Mouse (Mus musculus): ENCODE data around the gene Qrich2. TPM values are rescaled to one million over a fixed set of nuclear protein-coding genes. Genes with fewer than 3 reads are reported as not detected.
A peak's percentile ranks its signal among the peaks of the same experiment; 100 is the strongest.

Gene Qrich2
- polyA plus RNA-seq, 1 experiment from 2014 or later: 0.08 TPM

- WGBS: 47% methylated on average over 12 of the region's 12 CpGs
- Histone ChIP-seq H3K27me3 (ENCODE audit: control insufficient read depth, insufficient read depth, low read depth, low read length) (no peaks in the 10 kb centered on the region), H3K36me3 (ENCODE audit: control insufficient read depth, insufficient read depth, low read length) (peaks cover 5% of the 10 kb centered on the region), H3K9ac (ENCODE audit: low read depth, low read length) (peak overlapping the region; percentile 94), H3K4me1 (ENCODE audit: control insufficient read depth, insufficient read depth, low read length) (peaks cover 29% of the 10 kb centered on the region), H3K4me2 (ENCODE audit: low read length) (peak overlapping the region; percentile 56), H3K9me3 (replicated peaks; ENCODE audit: control insufficient read depth, low read length, poor library complexity, severe bottlenecking) (no peaks in the 10 kb centered on the region), H3K27ac (ENCODE audit: low read length) (peak overlapping the region; percentile 93), H3K4me3 (ENCODE audit: low read depth, low read length) (peak overlapping the region; percentile 92)
- ATAC-seq: no peak
Observed at GRCm38 (mm10) chr11:116434967-116435752, 30.9 kb downstream of the Qrich2 start.

GRCm38 (mm10) chr11:116434287-116434966 is 31.6 kb downstream of the Qrich2 start:
- Histone ChIP-seq H3K4me1 (ENCODE audit: control insufficient read depth, insufficient read depth, low read length) (peaks cover 29% of the 10 kb centered on the region), H3K4me3 (ENCODE audit: low read depth, low read length) (peak overlapping the region; percentile 92), H3K4me2 (ENCODE audit: low read length) (peak overlapping the region; percentile 56), H3K36me3 (ENCODE audit: control insufficient read depth, insufficient read depth, low read length) (peaks cover 5% of the 10 kb centered on the region), H3K27me3 (ENCODE audit: control insufficient read depth, insufficient read depth, low read depth, low read length) (no peaks in the 10 kb centered on the region), H3K27ac (ENCODE audit: low read length) (peak overlapping the region; percentile 93), H3K9me3 (replicated peaks; ENCODE audit: control insufficient read depth, low read length, poor library complexity, severe bottlenecking) (no peaks in the 10 kb centered on the region), H3K9ac (ENCODE audit: low read depth, low read length) (peak overlapping the region; percentile 94)
- under 1% methylated on average over 42 of the region's 67 CpGs for WGBS
- ATAC-seq: peak; percentile 59

- H3K27ac ChIP-seq (ENCODE audit: low read length): peak within 1 kb of the TSS; percentile 93
- peaks cover 29% of the 10 kb centered on the region for H3K4me1 ChIP-seq (ENCODE audit: control insufficient read depth, insufficient read depth, low read length)
- ATAC-seq: peak; percentile 99
- 2% methylated on average over 62 of the region's 66 CpGs for WGBS
- H3K27me3 ChIP-seq (ENCODE audit: control insufficient read depth, insufficient read depth, low read depth, low read length): no peaks in the 10 kb centered on the region
- H3K4me3 ChIP-seq (ENCODE audit: low read depth, low read length): peak within 1 kb of the TSS; percentile 92
- no peaks in the 10 kb centered on the region for H3K9me3 ChIP-seq (replicated peaks; ENCODE audit: control insufficient read depth, low read length, poor library complexity, severe bottlenecking)
- peak within 1 kb of the TSS; percentile 94 for H3K9ac ChIP-seq (ENCODE audit: low read depth, low read length)
- peak within 1 kb of the TSS; percentile 56 for H3K4me2 ChIP-seq (ENCODE audit: low read length)
- H3K36me3 ChIP-seq (ENCODE audit: control insufficient read depth, insufficient read depth, low read length): peaks cover 5% of the 10 kb centered on the region
Observed at GRCm38 (mm10) chr11:116433356-116434286, 32.4 kb downstream of the Qrich2 start, which contains the start of gene Ubald2. TSS of gene Ubald2 (plus strand) at chr11:116434094.

GRCm38 (mm10) chr11:116432593-116433355 is 33.3 kb downstream of the Qrich2 start:
- Histone ChIP-seq H3K27me3 (ENCODE audit: control insufficient read depth, insufficient read depth, low read depth, low read length) (no peaks in the 10 kb centered on the region), H3K9ac (ENCODE audit: low read depth, low read length) (no peak overlapping the region), H3K27ac (ENCODE audit: low read length) (no peak overlapping the region), H3K36me3 (ENCODE audit: control insufficient read depth, insufficient read depth, low read length) (peaks cover 5% of the 10 kb centered on the region), H3K4me1 (ENCODE audit: control insufficient read depth, insufficient read depth, low read length) (peaks cover 29% of the 10 kb centered on the region), H3K4me2 (ENCODE audit: low read length) (no peak overlapping the region), H3K9me3 (replicated peaks; ENCODE audit: control insufficient read depth, low read length, poor library complexity, severe bottlenecking) (no peaks in the 10 kb centered on the region), H3K4me3 (ENCODE audit: low read depth, low read length) (no peak overlapping the region)
- no peak for ATAC-seq
- WGBS: 62% methylated on average over 8 of the region's 8 CpGs

GRCm38 (mm10) chr11:116432127-116432526 is 33.9 kb downstream of the Qrich2 start:
- ATAC-seq: no peak
- H3K27me3 ChIP-seq (ENCODE audit: control insufficient read depth, insufficient read depth, low read depth, low read length): no peaks in the 10 kb centered on the region
- H3K4me2 ChIP-seq (ENCODE audit: low read length): no peak overlapping the region
- no peak overlapping the region for H3K9ac ChIP-seq (ENCODE audit: low read depth, low read length)
- WGBS: 45% methylated on average over 6 of the region's 6 CpGs
- H3K9me3 ChIP-seq (replicated peaks; ENCODE audit: control insufficient read depth, low read length, poor library complexity, severe bottlenecking): no peaks in the 10 kb centered on the region
- no peak overlapping the region for H3K27ac ChIP-seq (ENCODE audit: low read length)
- peaks cover 29% of the 10 kb centered on the region for H3K4me1 ChIP-seq (ENCODE audit: control insufficient read depth, insufficient read depth, low read length)
- no peak overlapping the region for H3K4me3 ChIP-seq (ENCODE audit: low read depth, low read length)
- no peaks in the 10 kb centered on the region for H3K36me3 ChIP-seq (ENCODE audit: control insufficient read depth, insufficient read depth, low read length)

- Histone ChIP-seq H3K4me1 (ENCODE audit: control insufficient read depth, insufficient read depth, low read length) (peaks cover 23% of the 10 kb centered on the region), H3K4me3 (ENCODE audit: low read depth, low read length) (no peak overlapping the region), H3K36me3 (ENCODE audit: control insufficient read depth, insufficient read depth, low read length) (no peaks in the 10 kb centered on the region), H3K9me3 (replicated peaks; ENCODE audit: control insufficient read depth, low read length, poor library complexity, severe bottlenecking) (no peaks in the 10 kb centered on the region), H3K4me2 (ENCODE audit: low read length) (no peak overlapping the region), H3K27me3 (ENCODE audit: control insufficient read depth, insufficient read depth, low read depth, low read length) (no peaks in the 10 kb centered on the region), H3K9ac (ENCODE audit: low read depth, low read length) (no peak overlapping the region), H3K27ac (ENCODE audit: low read length) (no peak overlapping the region)
- ATAC-seq: no peak
- WGBS: 53% methylated on average over 11 of the region's 11 CpGs
Observed at GRCm38 (mm10) chr11:116431428-116432077, 34.5 kb downstream of the Qrich2 start.

GRCm38 (mm10) chr11:116430723-116431427 is 35.2 kb downstream of the Qrich2 start:
- Histone ChIP-seq H3K27me3 (ENCODE audit: control insufficient read depth, insufficient read depth, low read depth, low read length) (no peaks in the 10 kb centered on the region), H3K4me2 (ENCODE audit: low read length) (no peak overlapping the region), H3K27ac (ENCODE audit: low read length) (no peak overlapping the region), H3K4me3 (ENCODE audit: low read depth, low read length) (no peak overlapping the region), H3K36me3 (ENCODE audit: control insufficient read depth, insufficient read depth, low read length) (no peaks in the 10 kb centered on the region), H3K9me3 (replicated peaks; ENCODE audit: control insufficient read depth, low read length, poor library complexity, severe bottlenecking) (no peaks in the 10 kb centered on the region), H3K9ac (ENCODE audit: low read depth, low read length) (no peak overlapping the region), H3K4me1 (ENCODE audit: control insufficient read depth, insufficient read depth, low read length) (peaks cover 16% of the 10 kb centered on the region)
- 27% methylated on average over 22 of the region's 22 CpGs for WGBS
- no peak for ATAC-seq
